Mouse (Mus musculus) forebrain, embryonic 10.5 days (tissue): Measurements from ENCODE around the gene Tlx2. TPM values are rescaled to one million over a fixed set of nuclear protein-coding genes. Genes with fewer than 3 reads are reported as not detected.

ENCODE experiments used
- DNase-seq: peaks from one replicate; pipeline ENCODE4 v3.0.0-alpha.2; 2017; ENCODE audit warnings: low spot score; ENCODE audit errors: extremely low spot score
- H3K27ac ChIP-seq: fragments of 300-500 bp; sonication (generic); 2 replicates; pipeline ENCODE4 v1.5.1; 2016; ENCODE audit warnings: mild to moderate bottlenecking
- H3K27me3 ChIP-seq: fragments of 300-500 bp; sonication (generic); 2 replicates; pipeline ENCODE4 v1.6.1; 2016; ENCODE audit warnings: mild to moderate bottlenecking; ENCODE audit not compliant: poor library complexity, severe bottlenecking
- H3K36me3 ChIP-seq: fragments of 300-500 bp; sonication (generic); replicated peaks from 2 replicates; pipeline ENCODE4 v1.6.1; 2016; ENCODE audit warnings: mild to moderate bottlenecking, moderate library complexity
- H3K4me1 ChIP-seq: fragments of 300-500 bp; sonication (generic); 2 replicates; pipeline ENCODE4 v1.6.1; 2016
- H3K4me3 ChIP-seq: fragments of 300-500 bp; sonication (generic); 2 replicates; pipeline ENCODE4 v1.5.1; 2016; ENCODE audit warnings: mild to moderate bottlenecking, moderate library complexity
- H3K9me3 ChIP-seq: fragments of 300-500 bp; sonication (generic); 2 replicates; pipeline ENCODE4 v1.6.1; 2016; ENCODE audit warnings: mild to moderate bottlenecking, moderate library complexity
- whole genome bisulfite sequencing: fragments of 180-500 bp; shearing (Covaris S2); methylation state at CpG from one replicate; pipeline ENCODE4 v1.1.7; 2016; 5-methylcytosine and 5-hydroxymethylcytosine counted together
- microRNA counts: library from miRNA; unstranded; fragments of <30 nt; microRNA quantifications from one replicate; lab custom pipeline; 2017
- microRNA-seq: library from miRNA; unstranded; fragments of <30 nt; microRNA quantifications from one replicate; pipeline ENCODE4, GENCODE M21; 2017
- polyA plus RNA-seq: library from polyadenylated mRNA; unstranded; fragments of >200 nt; fragmentation: Nextera tagmentation; extraction: Ambion mirVana; gene quantifications from 2 replicates; pipeline ENCODE4 v1.2.1, GENCODE M21; 2016

Tlx2 gene
- polyA plus RNA-seq, 1 experiment from 2014 or later, result not detected

- 92% methylated on average over 2 of the region's 2 CpGs for WGBS
- Histone ChIP-seq H3K27ac (no peak overlapping the region), H3K4me3 (no peak overlapping the region), H3K4me1 (peaks cover 7% of the 10 kb centered on the region), H3K36me3 (no peaks in the 10 kb centered on the region), H3K9me3 (no peaks in the 10 kb centered on the region), H3K27me3 (peaks cover 19% of the 10 kb centered on the region)
- no peak for DNase-seq
Observed at GRCm38 (mm10) chr6:83023786-83024185, 46.3 kb downstream of the Tlx2 start.

- no peaks in the 10 kb centered on the region for H3K36me3 ChIP-seq
- WGBS, result 86% methylated on average over 9 of the region's 9 CpGs
Observed at GRCm38 (mm10) chr6:83023008-83023407, 47.1 kb downstream of the Tlx2 start.

GRCm38 (mm10) chr6:83020836-83021593, 49.1 kb downstream of the Tlx2 start:
- Histone ChIP-seq H3K9me3 (no peaks in the 10 kb centered on the region), H3K27ac (no peak overlapping the region), H3K4me3 (no peak overlapping the region), H3K4me1 (no peaks in the 10 kb centered on the region), H3K36me3 (no peaks in the 10 kb centered on the region), H3K27me3 (no peaks in the 10 kb centered on the region; the same call in 1 of the 2 replicates)
- WGBS, result 86% methylated on average over 4 of the region's 4 CpGs
- DNase-seq, result no peak

More at GRCm38 (mm10) chr6:83023008-83023407, 47.1 kb downstream of the Tlx2 start:
- Histone ChIP-seq H3K9me3 (no peaks in the 10 kb centered on the region), H3K4me3 (no peak overlapping the region), H3K27me3 (peaks cover 11% of the 10 kb centered on the region), H3K4me1 (peaks cover 6% of the 10 kb centered on the region), H3K27ac (no peak overlapping the region)
- DNase-seq, result no peak

GRCm38 (mm10) chr6:83020121-83020520, 50.0 kb downstream of the Tlx2 start:
- no peaks in the 10 kb centered on the region for H3K4me1 ChIP-seq
- 88% methylated on average over 6 of the region's 6 CpGs for WGBS
- no peaks in the 10 kb centered on the region for H3K9me3 ChIP-seq
- no peak overlapping the region for H3K4me3 ChIP-seq
- no peaks in the 10 kb centered on the region for H3K27me3 ChIP-seq
- no peak overlapping the region for H3K27ac ChIP-seq
- H3K36me3 ChIP-seq, result no peaks in the 10 kb centered on the region
- DNase-seq, result no peak

GRCm38 (mm10) chr6:83019044-83019443, 51.0 kb downstream of the Tlx2 start:
- H3K9me3 ChIP-seq, result no peaks in the 10 kb centered on the region
- no peak for DNase-seq
- no peaks in the 10 kb centered on the region for H3K4me1 ChIP-seq
- no peak overlapping the region for H3K4me3 ChIP-seq
- no peaks in the 10 kb centered on the region for H3K27me3 ChIP-seq
- H3K27ac ChIP-seq, result no peak overlapping the region
- 82% methylated on average over 3 of the region's 3 CpGs for WGBS
- no peaks in the 10 kb centered on the region for H3K36me3 ChIP-seq

MicroRNA genes within 50 kb of the gene (microRNA counts, 519-probe panel; counts per million panel counts)
- 341 counts per million, percentile 65 among the panel's probes with 10 or more counts for microRNA mmu-miR-3470a+mmu-miR-3470b (lab: Ali Mortazavi, UCI)

Small RNA genes lying within 50 kb of the gene (microRNA-seq; reads per million reads assigned to microRNA genes)
- gene Mir3470a (not detected), gene Mir7040 (not detected)

Other genes with a start within 250 kb of the Tlx2 start
- 1.8 TPM in 2 replicates for gene Sema4f, start 130.5 kb downstream of the Tlx2 start, polyA plus RNA-seq
- gene M1ap, start 123.4 kb downstream of the Tlx2 start, polyA plus RNA-seq, result 0.81 TPM in 1 of 2 replicates, not detected in the other
- gene Dok1, start 36.8 kb downstream of the Tlx2 start, polyA plus RNA-seq, result 10.4 and 10.9 TPM in 2 replicates
- 7.2 and 9.4 TPM in 2 replicates for gene Loxl3, start 36.1 kb downstream of the Tlx2 start, polyA plus RNA-seq
- gene Aup1, start 15.8 kb downstream of the Tlx2 start, polyA plus RNA-seq, result 164 and 169 TPM in 2 replicates
- gene Htra2, start 15.0 kb downstream of the Tlx2 start, polyA plus RNA-seq, result 78.1 and 92.0 TPM in 2 replicates
- gene Dqx1, start 12.4 kb downstream of the Tlx2 start, polyA plus RNA-seq, result 1.7 TPM in 2 replicates
- gene Pcgf1, start 7.6 kb upstream of the Tlx2 start, polyA plus RNA-seq, result 37.6 and 39.4 TPM in 2 replicates
- 0.20 and 0.29 TPM in 2 replicates for gene Lbx2, start 16.1 kb upstream of the Tlx2 start, polyA plus RNA-seq
- gene Ccdc142, start 31.3 kb upstream of the Tlx2 start, polyA plus RNA-seq, result 2.6 and 3.1 TPM in 2 replicates
- gene Gm42688, start 31.3 kb upstream of the Tlx2 start, polyA plus RNA-seq, result 1.9 and 2.2 TPM in 2 replicates
- gene Mrpl53, start 38.7 kb upstream of the Tlx2 start, polyA plus RNA-seq, result 135 and 149 TPM in 2 replicates
- gene Mogs, start 45.2 kb upstream of the Tlx2 start, polyA plus RNA-seq, result 32.6 and 38.3 TPM in 2 replicates
- gene Wbp1, start 51.3 kb upstream of the Tlx2 start, polyA plus RNA-seq, result 125 and 137 TPM in 2 replicates
- 17.5 and 19.2 TPM in 2 replicates for gene Ino80b, start 55.1 kb upstream of the Tlx2 start, polyA plus RNA-seq
- gene Rtkn, start 65.2 kb upstream of the Tlx2 start, polyA plus RNA-seq, result 32.1 and 32.7 TPM in 2 replicates
- 13.9 and 14.7 TPM in 2 replicates for gene Wdr54, start 86.1 kb upstream of the Tlx2 start, polyA plus RNA-seq
- gene 1700003E16Rik, start 86.1 kb upstream of the Tlx2 start, polyA plus RNA-seq, result 1.3 and 1.9 TPM in 2 replicates
- gene Dctn1, start 95.6 kb upstream of the Tlx2 start, polyA plus RNA-seq, result 88.8 and 93.8 TPM in 2 replicates
- gene Slc4a5, start 149.5 kb upstream of the Tlx2 start, polyA plus RNA-seq, result 0.30 and 1.1 TPM in 2 replicates